Mouse (Mus musculus) lung, embryonic 16.5 days (tissue): ENCODE data around the gene Gosr1. TPM values are rescaled to one million over a fixed set of nuclear protein-coding genes. Genes with fewer than 3 reads are reported as not detected.

Source experiments
- polyA plus RNA-seq: library from polyadenylated mRNA; unstranded; fragments of >200 nt; fragmentation: Nextera tagmentation; extraction: Ambion mirVana; gene quantifications from 2 replicates; pipeline ENCODE4 v1.2.1, GENCODE M21; 2015

Gosr1 gene
- polyA plus RNA-seq, 1 experiment from 2014 or later: 27.6 TPM

Other genes starting within 250 kb of the Gosr1 start
- gene Abr, start 141.3 kb downstream of the Gosr1 start, polyA plus RNA-seq: 19.1 and 21.6 TPM in 2 replicates
- 0.20 TPM in 1 of 2 replicates, not detected in the other for gene Bhlha9, start 91.1 kb downstream of the Gosr1 start, polyA plus RNA-seq
- 1.1 and 1.2 TPM in 2 replicates for gene Trarg1, start 83.8 kb downstream of the Gosr1 start, polyA plus RNA-seq
- 12.6 and 13.4 TPM in 2 replicates for gene Cpd, start 83.4 kb upstream of the Gosr1 start, polyA plus RNA-seq
- 0.11 and 0.47 TPM in 2 replicates for gene Tmigd1, start 138.6 kb upstream of the Gosr1 start, polyA plus RNA-seq
- 163 and 165 TPM in 2 replicates for gene Blmh, start 161.2 kb upstream of the Gosr1 start, polyA plus RNA-seq
- 1.4 and 1.5 TPM in 2 replicates for gene Slc6a4, start 235.0 kb upstream of the Gosr1 start, polyA plus RNA-seq